Mouse (Mus musculus) stomach, postnatal 0 days (tissue): ENCODE measurements around the gene Fam49a.

Experiments used
- CTCF ChIP-seq: IDR thresholded peaks from 2 replicates; pipeline ENCODE4 v1.5.1; 2016; ENCODE audit warnings: antibody characterized with exemption, low read depth, mild to moderate bottlenecking, moderate library complexity
- EP300 ChIP-seq: optimal IDR thresholded peaks from 2 replicates; pipeline ENCODE3; 2016; ENCODE audit warnings: antibody characterized with exemption

DNA sequence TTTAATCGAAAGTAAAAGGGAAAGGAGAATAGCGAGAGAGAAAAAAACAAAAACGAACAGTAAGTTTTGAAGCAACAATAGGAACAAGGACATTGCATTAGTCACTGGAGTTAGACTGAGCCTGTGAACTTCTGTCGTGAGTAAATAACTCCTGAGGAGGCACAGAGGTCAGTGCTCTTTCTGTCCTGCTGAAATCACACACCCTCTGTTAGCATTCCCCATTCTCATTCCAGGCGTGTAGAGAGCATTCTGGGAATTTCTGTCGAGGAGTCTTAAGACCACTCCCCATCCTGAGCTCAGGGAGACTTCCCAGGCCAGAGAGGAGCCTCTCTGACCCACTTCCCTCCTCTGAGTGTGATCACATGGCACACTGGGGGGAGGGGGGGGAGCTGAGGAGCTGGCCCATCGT lies 16.5 kb downstream of the Fam49a start:
- TF ChIP-seq EP300 (no peak), CTCF (no peak)
